In the genomic region with DNA sequence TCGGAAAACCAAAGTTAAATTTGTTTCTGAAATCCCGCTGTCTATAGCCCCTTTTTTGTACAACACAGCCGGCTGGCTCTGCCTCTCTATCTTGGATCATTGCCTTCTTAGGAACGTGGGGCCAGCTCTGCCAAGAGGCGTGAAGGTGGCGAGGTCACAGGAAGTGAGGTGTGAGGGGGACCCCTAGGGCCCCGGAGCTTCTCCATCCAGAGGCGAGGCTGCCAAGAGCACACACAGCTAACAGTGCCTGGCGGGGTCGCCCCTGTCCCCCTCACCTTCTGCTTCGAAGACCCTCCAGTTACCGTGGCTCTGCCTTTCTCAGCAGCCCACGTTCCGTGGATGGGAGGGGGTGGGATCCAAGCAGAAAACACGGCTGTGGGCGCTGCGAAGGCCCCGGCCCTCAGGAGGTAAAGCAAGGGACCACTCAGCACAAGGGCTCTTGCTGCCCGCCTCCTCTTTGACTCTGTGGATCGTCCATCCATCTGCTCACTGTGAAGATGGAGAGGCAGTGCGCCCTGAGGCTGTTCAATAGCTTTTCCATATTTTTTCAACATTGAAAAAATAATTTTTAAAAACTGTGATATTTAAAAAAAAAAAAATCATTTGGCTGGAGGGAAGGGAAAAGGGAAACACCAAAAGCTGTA, we compare ENCODE assay signal across 9 mouse cellular contexts. TPM values are rescaled to one million over a fixed set of nuclear protein-coding genes. Genes with fewer than 3 reads are reported as not detected.
A peak's percentile ranks its signal among the peaks of the same experiment; 100 is the strongest.
DNase-seq lines count a peak whose midpoint lies in the region; ATAC-seq and TF ChIP-seq lines count a peak whose summit lies in the region.
"Had no signal": no experiment of that assay in that cellular context is flagged by ENCODE, and none has a peak within 500 bp of the region (broad histone marks: within the 10 kb centered on the region; RNA-seq: fewer than 3 reads in every experiment).

No protein-coding gene starts in this region.

- no peak for DNase-seq in forebrain, embryonic 11.5 days (ENCODE audit: low spot score)
- peak; percentile 47 for DNase-seq in left cerebral cortex, postnatal 4 days
- DNase-seq in left cerebral cortex, postnatal 14 days (ENCODE audit: low spot score in 2 of 2): no peak
- no peak for DNase-seq in frontal cortex, postnatal 25 days (ENCODE audit: low spot score in 2 of 2)
- DNase-seq in kidney, adult 2 months: no peak

- H3K36me3 ChIP-seq in forebrain, embryonic 13.5 days (ENCODE audit: poor library complexity, severe bottlenecking): peaks cover 52% of the 10 kb centered on the region
- H3K36me3 ChIP-seq in forebrain, embryonic 11.5 days (ENCODE audit: control insufficient read depth, insufficient read depth, low read length): no peaks in the 10 kb centered on the region
- no peaks in the 10 kb centered on the region for H3K36me3 ChIP-seq in embryonic facial prominence, embryonic 15.5 days
- H3K36me3 ChIP-seq in lung, embryonic 16.5 days (ENCODE audit: control insufficient read depth, insufficient read depth, low read length): no peaks in the 10 kb centered on the region
- H3K36me3 ChIP-seq in kidney, adult 2 months (ENCODE audit: control insufficient read depth, insufficient read depth, low read length): no peaks in the 10 kb centered on the region; the same call in 1 of the 2 replicates

- no peak for TF ChIP-seq CTCF in kidney, adult 2 months (conservative IDR thresholded peaks at IDR 0.05; ENCODE audit: insufficient read depth, insufficient read length, low read depth, low read length)

- H3K4me1 ChIP-seq in forebrain, embryonic 13.5 days: no peaks in the 10 kb centered on the region
- H3K4me1 ChIP-seq in forebrain, embryonic 11.5 days (replicated peaks; ENCODE audit: control insufficient read depth, insufficient read depth, low read length): no peaks in the 10 kb centered on the region
- H3K4me1 ChIP-seq in embryonic facial prominence, embryonic 15.5 days: peaks cover 6% of the 10 kb centered on the region; the same call in 1 of the 2 replicates
- H3K4me1 ChIP-seq in lung, embryonic 16.5 days (replicated peaks; ENCODE audit: control insufficient read depth, insufficient read depth, low read length): peaks cover 5% of the 10 kb centered on the region; the same call in 1 of the 2 replicates
- no peaks in the 10 kb centered on the region for H3K4me1 ChIP-seq in kidney, adult 2 months (ENCODE audit: control insufficient read depth, insufficient read depth, low read length)

- H3K4me2 ChIP-seq in forebrain, embryonic 13.5 days: no peak overlapping the region
- no peak overlapping the region for H3K4me2 ChIP-seq in forebrain, embryonic 11.5 days (ENCODE audit: low read depth, low read length, severe bottlenecking)
- H3K4me2 ChIP-seq in embryonic facial prominence, embryonic 15.5 days (replicated peaks): 0 out of 2 replicates have a peak overlapping the region, but pooled peaks have one; percentile 8
- H3K4me2 ChIP-seq in lung, embryonic 16.5 days (ENCODE audit: low read depth, low read length): peak overlapping the region; percentile 34

- no peaks in the 10 kb centered on the region for H3K27me3 ChIP-seq in forebrain, embryonic 13.5 days
- no peaks in the 10 kb centered on the region for H3K27me3 ChIP-seq in forebrain, embryonic 11.5 days (ENCODE audit: control insufficient read depth, insufficient read depth, low read length)
- H3K27me3 ChIP-seq in embryonic facial prominence, embryonic 15.5 days: no peaks in the 10 kb centered on the region
- no peaks in the 10 kb centered on the region for H3K27me3 ChIP-seq in lung, embryonic 16.5 days (ENCODE audit: control insufficient read depth, insufficient read depth, low read depth, low read length)
- no peaks in the 10 kb centered on the region for H3K27me3 ChIP-seq in kidney, adult 2 months (replicated peaks; ENCODE audit: control insufficient read depth, insufficient read depth, low read length)

- intact Hi-C loops in left cerebral cortex, postnatal 4 days (cut with DNase I): no loop called here
- intact Hi-C loops in left cerebral cortex, postnatal 14 days (cut with DNase I): no loop called here

- TF ChIP-seq POLR2A in kidney, adult 2 months (IDR thresholded peaks at IDR 0.05; ENCODE audit: low read depth, low read length): no peak

- H3K9ac ChIP-seq in forebrain, embryonic 13.5 days: no peak overlapping the region
- H3K9ac ChIP-seq in forebrain, embryonic 11.5 days (ENCODE audit: low read length): no peak overlapping the region
- H3K9ac ChIP-seq in embryonic facial prominence, embryonic 15.5 days: no peak overlapping the region
- no peak overlapping the region for H3K9ac ChIP-seq in lung, embryonic 16.5 days (ENCODE audit: low read length)

- no peak overlapping the region for H3K4me3 ChIP-seq in forebrain, embryonic 13.5 days
- no peak overlapping the region for H3K4me3 ChIP-seq in forebrain, embryonic 11.5 days (ENCODE audit: low read depth, low read length)
- H3K4me3 ChIP-seq in embryonic facial prominence, embryonic 15.5 days (replicated peaks): no peak overlapping the region
- peak overlapping the region; percentile 4 for H3K4me3 ChIP-seq in lung, embryonic 16.5 days (ENCODE audit: low read length)
- no peak overlapping the region for H3K4me3 ChIP-seq in kidney, adult 2 months (ENCODE audit: insufficient read depth, low read depth, low read length)

- peak; percentile 51; the same call in 1 of the 2 replicates for ATAC-seq in forebrain, embryonic 13.5 days
- no peak for ATAC-seq in forebrain, embryonic 11.5 days (replicated peaks; ENCODE audit: low FRiP score)
- no peak for ATAC-seq in embryonic facial prominence, embryonic 15.5 days (ENCODE audit: insufficient number of reproducible peaks, low FRiP score, low TSS enrichment, low read depth)
- ATAC-seq in lung, embryonic 16.5 days (ENCODE audit: low read depth): peak; percentile 71

- 85% methylated on average over 21 of the region's 21 CpGs for WGBS in forebrain, embryonic 13.5 days
- WGBS in forebrain, embryonic 11.5 days: 88% methylated on average over 21 of the region's 21 CpGs
- WGBS in embryonic facial prominence, embryonic 15.5 days: 63% methylated on average over 21 of the region's 21 CpGs
- 47% methylated on average over 20 of the region's 21 CpGs for WGBS in lung, embryonic 16.5 days
- WGBS in kidney, adult 2 months: 75% methylated on average over 21 of the region's 21 CpGs

- H3K27ac ChIP-seq in forebrain, embryonic 13.5 days: no peak overlapping the region
- H3K27ac ChIP-seq in forebrain, embryonic 11.5 days (ENCODE audit: low read depth, low read length): no peak overlapping the region
- peak overlapping the region; percentile 56; the same call in 1 of the 2 replicates for H3K27ac ChIP-seq in embryonic facial prominence, embryonic 15.5 days (replicated peaks)
- H3K27ac ChIP-seq in lung, embryonic 16.5 days (ENCODE audit: low read length): peak overlapping the region; percentile 39; the same call in 1 of the 2 replicates
- H3K27ac ChIP-seq in kidney, adult 2 months (ENCODE audit: insufficient read depth, low read depth, low read length): no peak overlapping the region

- no peaks in the 10 kb centered on the region for H3K9me3 ChIP-seq in forebrain, embryonic 13.5 days (replicated peaks)
- H3K9me3 ChIP-seq in forebrain, embryonic 11.5 days (ENCODE audit: control insufficient read depth, low read length): no peaks in the 10 kb centered on the region
- H3K9me3 ChIP-seq in embryonic facial prominence, embryonic 15.5 days (replicated peaks): no peaks in the 10 kb centered on the region
- no peaks in the 10 kb centered on the region for H3K9me3 ChIP-seq in lung, embryonic 16.5 days (ENCODE audit: control insufficient read depth, low read length)

RNA-seq across cellular contexts. Expression of a gene that starts 25.4 kb away (rescaled TPM):
- not detected in 2 replicates for polyA plus RNA-seq in forebrain, embryonic 13.5 days (2015; fragmentation: Nextera tagmentation; extraction: Ambion mirVana)
- not detected in 2 replicates for polyA plus RNA-seq in forebrain, embryonic 11.5 days (2014; fragmentation: Nextera tagmentation; extraction: Ambion mirVana)
- total RNA-seq in left cerebral cortex, postnatal 4 days (2021): not detected
- not detected for total RNA-seq in left cerebral cortex, postnatal 14 days (2021)
- polyA plus RNA-seq in embryonic facial prominence, embryonic 15.5 days (2015; fragmentation: Nextera tagmentation; extraction: Ambion mirVana): 0.18 and 0.36 TPM in 2 replicates
- not detected in 2 replicates for polyA plus RNA-seq in lung, embryonic 16.5 days (2015; fragmentation: Nextera tagmentation; extraction: Ambion mirVana)
- polyA plus RNA-seq in kidney, adult 2 months (2012; rRNA removed): 0.16 and 0.50 TPM in 2 replicates
- total RNA-seq: left cerebral cortex, adult 8-10 months had no signal

Comparison
In these comparisons a context has a peak if more than half of its experiments do, and no peak if none do; other contexts are left out.
1. ATAC-seq: peak in forebrain, embryonic 13.5 days (single experiment) and lung, embryonic 16.5 days (single experiment); none in forebrain, embryonic 11.5 days (single experiment) and embryonic facial prominence, embryonic 15.5 days (single experiment).
2. H3K27ac ChIP-seq: peak in embryonic facial prominence, embryonic 15.5 days (single experiment) and lung, embryonic 16.5 days (single experiment); none in forebrain, embryonic 13.5 days (single experiment), forebrain, embryonic 11.5 days (single experiment) and kidney, adult 2 months (single experiment).
3. H3K4me2 ChIP-seq: peak in embryonic facial prominence, embryonic 15.5 days (single experiment) and lung, embryonic 16.5 days (single experiment); none in forebrain, embryonic 13.5 days (single experiment) and forebrain, embryonic 11.5 days (single experiment).